Mouse (Mus musculus) frontal cortex, adult 2 months (tissue): Measurements from ENCODE around the gene Ccnb2. TPM values are rescaled to one million over a fixed set of nuclear protein-coding genes. Genes with fewer than 3 reads are reported as not detected.
A peak's percentile ranks its signal among the peaks of the same experiment; 100 is the strongest.

Experiments used
- DNase-seq, 2 experiments: peaks; one replicate each; pipeline ENCODE4 v3.0.0; 2022; ENCODE audit warnings: low spot score in 1 of 2; ENCODE audit errors: extremely low spot score in 1 of 2
- polyA plus RNA-seq: library from polyadenylated mRNA; depleted of rRNA; stranded (reverse); fragments of >200 nt; gene quantifications from 2 replicates; pipeline ENCODE4 v1.2.3, GENCODE M21; 2012; rRNA removed

Ccnb2 gene
- polyA plus RNA-seq, 1 experiment: 2.6 TPM

DNA sequence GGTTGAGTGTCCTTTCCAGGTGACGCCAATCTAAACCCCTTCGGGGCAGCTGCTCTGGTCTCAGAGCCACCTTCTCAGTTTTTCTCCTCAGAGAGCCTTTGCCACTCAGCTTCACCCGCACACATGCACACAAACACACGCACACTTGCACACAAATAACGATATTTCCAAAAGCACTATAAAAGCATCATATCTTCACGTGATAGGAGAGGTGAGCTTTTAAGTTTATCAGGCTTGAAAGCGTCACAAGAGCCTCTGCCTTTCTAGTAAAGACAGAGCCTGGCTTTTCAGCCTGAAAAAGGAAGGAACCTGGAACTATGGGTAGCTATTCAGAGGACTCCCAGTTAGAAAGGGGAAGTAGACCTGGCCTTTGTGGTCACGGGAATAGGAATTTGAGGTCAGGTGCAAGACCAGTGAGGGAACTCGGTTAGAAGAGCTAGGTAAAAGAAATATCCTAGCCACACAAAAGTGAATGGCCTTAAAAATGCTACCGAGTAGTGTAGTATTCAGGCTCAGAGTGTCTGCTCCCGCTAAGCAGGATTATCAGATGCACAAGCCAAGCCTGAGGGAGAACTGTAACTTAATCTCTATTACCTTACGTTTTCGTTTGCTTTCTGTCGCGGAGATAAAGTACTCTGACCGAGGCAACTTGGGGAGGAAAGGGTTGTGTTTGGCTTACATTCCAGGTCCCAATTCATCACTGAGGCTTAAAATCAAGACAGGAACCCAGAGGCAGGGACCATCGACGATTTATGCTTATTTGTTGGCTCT is 36.2 kb downstream of the Ccnb2 start:
- no peak for DNase-seq

DNA sequence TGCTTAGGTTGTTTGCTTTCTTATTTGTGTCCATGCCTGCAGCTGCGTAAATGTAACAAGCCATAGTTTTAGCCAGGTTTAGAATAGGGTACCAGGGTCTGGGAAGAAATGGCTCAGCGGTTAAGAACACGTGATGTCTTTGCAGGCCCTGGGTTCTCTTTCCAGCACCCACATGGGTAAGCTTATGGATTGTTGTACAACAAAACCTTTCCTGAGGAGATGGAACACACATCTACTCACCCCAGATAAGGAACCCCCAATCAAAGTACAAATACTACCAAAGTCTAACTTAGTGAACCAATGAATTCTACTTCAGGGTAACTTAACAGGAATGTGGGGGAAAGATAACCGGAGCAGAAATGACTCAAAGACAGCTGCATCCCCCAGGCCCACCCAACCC is 36.9 kb downstream of the Ccnb2 start:
- DNase-seq: no peak

DNA sequence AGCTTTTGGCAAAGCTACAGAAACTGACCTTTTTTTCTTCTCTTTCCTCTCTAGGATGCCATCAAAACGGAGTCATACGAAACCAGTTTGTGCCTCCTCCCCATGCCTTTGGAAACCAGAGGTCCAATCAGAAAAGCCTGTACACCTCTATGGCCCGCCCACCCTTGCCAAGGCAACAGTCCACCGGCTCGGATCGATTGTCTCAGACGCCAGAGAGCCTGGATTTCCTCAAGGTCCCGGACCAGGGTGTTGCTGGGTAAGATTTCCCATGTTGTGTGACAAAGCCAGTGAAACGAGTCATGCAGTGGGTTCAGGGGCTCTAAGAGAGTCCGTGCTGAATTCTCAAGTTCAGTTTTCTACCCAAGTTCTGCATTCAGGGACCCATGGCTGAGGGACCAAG is 37.6 kb downstream of the Ccnb2 start:
- DNase-seq: no peak

DNA sequence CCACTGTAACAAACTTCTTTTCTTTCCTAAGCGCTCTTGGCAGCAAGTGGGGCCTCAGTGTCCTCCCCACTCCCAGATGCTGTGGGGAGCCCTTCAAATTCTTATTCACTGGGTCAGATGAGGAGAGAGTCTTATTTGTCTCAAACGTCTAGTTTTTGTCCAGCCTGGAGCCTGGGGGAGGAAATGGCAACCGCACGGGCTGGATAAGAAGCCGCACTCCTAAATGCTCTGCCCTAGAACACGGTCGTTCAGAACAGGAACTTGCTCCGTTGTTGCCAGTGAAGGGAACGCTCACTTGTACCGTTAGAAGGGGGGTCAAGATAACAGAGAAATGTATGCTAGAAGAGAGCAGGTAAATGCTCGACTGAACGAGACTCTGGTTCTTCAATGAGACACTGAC is 39.3 kb downstream of the Ccnb2 start:
- no peak for DNase-seq

DNA sequence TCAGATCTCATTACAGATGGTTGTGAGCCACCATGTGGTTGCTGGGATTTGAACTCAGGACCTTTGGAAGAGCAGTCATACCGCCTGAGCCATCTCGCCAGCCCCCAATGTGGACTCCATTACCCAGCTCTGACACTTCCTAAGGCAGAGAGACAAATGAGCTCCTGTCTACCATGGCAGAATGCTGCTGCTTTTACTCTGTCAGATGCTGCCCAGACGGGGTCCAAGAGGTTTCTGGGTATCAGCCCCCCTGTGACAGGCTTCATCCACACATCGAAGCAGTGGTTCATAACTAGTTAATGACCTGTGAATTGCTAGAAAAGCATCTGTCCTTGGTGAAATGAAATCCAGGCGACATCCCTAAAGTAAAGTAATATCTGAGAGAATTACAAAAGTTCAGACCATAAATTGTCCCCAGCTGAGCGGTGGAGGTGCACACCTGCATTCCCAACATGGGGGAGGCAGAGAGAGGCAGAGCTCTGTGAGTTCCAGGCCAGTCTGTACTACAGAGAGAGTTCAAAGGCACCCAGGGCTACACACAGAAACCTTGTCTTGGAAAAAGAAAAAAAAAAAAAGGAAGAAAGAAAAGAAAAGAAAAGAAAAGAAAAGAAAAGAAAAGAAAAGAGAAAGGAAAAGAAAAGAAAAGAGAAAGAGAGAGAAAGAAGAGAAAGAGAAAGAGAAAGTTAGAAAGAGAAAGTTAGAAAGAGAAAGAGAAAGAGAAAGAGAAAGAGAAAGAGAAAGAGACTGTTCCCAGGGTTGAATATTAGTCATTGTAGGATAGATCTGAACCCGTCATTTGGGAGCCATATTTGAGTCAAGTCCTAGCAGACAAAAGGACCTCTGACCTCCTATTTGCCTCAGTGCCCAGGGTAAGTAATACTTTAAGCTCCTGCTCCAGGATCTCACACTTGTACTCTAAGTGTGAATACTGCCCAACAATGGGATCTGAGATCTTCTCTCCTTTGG is 41.6 kb downstream of the Ccnb2 start:
- DNase-seq: no peak

DNA sequence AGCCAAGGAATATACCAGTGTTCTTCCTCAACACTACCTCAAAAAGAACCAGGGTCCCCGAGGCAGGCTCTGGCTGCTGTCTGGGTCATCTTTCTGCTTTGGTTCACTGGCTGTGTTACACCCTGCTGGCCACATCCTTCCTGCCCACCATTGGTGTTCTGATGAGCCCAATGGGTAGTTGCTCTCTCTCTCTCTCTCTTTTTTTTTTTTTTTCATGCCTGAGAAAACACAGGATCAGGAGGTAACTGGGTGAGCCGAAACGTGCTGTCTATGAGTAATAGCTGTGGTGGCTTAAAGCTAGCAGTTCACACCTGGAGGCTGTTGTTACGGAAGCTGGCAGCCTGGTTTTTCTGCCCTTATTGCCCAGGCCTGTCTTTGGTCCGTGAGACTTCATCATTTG is 49.7 kb downstream of the Ccnb2 start:
- no peak for DNase-seq

DNA sequence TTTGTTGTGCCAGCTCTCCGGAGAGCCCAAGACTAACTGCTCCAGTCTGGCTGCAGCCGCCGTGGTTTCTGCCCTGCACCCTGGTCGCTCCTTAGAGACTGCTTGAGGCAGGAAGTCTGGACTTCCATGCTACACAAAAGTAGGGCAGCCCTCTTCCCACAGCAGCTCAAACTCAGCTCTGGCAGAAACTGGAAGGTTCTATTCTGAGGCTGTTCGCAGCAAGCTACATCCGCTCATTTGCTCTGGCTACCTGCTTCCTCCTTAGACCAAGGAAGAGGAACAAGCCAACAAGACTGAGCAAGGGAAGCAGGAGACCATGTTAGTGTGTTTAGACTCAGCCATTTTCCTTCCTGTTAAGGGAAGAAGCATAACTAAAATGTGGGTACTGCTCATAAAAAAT is 54.4 kb downstream of the Ccnb2 start:
- DNase-seq: peak in 1 of 2 experiments; percentile 45

DNA sequence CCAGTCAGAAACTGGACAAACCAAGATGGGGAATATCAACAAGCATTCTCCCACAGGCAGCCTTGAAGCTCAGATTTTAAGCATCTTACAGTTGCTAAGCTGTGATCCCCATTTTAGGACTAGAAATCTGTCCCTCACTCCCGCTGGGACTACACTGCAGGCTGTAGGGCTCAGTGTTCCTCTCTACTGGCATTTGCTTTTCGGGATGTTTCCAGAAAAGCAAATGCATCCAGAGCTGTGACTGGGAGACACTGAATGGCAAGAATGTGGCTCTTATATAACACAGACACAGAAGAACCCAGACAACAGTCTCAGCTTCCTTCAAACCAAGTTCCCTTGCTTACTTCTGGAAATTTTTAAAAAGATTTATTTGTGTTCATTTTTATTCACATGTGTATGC is 55.4 kb downstream of the Ccnb2 start:
- peak in 1 of 2 experiments; percentile 27 for DNase-seq

DNA sequence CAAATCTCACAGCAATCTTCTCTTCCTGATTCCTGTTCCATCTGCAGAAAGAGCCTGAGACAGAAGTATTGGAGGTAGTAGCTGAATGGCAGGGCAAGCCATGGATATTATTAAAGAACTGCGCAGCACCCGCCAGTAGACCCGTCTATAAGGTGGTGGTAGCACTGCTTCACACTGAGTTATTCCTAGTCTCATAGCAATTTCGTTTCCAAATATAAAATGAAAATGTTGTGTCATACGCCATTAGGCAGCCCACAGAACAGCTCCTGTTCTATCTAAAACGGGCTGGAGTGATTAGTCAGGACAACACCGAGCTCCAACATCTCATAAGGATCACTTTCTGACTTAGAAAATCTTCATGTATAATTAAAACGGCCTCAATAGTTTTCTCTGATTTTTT is 56.6 kb downstream of the Ccnb2 start:
- peak; percentile 53 to 56 for DNase-seq

DNA sequence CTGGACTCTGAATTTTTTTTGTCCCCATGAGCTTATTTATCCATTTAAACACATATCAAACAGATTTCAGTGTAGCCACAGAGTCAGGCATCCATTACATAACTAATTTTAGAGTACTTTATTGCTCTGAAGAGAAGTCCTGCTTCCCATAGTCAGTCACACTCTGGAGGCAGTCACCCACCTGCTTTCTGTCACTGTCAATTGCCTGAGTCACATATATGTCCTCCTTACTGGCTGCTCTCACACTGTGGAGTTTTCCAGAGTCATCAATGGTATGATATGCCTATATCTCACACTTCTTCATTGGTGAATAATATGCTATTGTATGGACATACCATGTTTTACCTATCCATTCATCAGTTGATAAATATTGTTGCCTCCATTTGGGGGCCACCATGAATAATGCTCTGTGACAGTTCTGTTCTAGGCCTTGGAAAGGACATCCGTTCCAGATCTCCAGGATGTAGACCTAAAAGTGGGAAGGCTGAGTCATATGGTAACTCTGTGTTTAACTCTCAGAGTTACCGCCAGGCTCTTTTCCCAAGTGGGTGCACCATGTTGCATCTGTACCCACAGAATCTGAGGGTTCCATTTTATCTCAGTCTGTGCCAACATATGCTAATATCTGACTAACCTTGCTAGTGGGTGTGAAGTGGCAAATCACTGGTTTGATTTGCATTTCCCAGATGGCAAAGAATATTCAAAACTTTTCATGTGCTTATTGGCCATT is 61.8 kb downstream of the Ccnb2 start:
- DNase-seq: peak; percentile 50 to 67

Other genes with a start within 250 kb of the Ccnb2 start
- gene Myo1e, start 214.2 kb downstream of the Ccnb2 start, polyA plus RNA-seq: 7.9 and 8.2 TPM in 2 replicates
- 36.3 TPM in 2 replicates for gene Rnf111, start 82.2 kb upstream of the Ccnb2 start, polyA plus RNA-seq
- gene Sltm, start 121.2 kb upstream of the Ccnb2 start, polyA plus RNA-seq: 59.4 and 68.5 TPM in 2 replicates
- 1.3 TPM in 2 replicates for gene Gm10642, start 234.7 kb upstream of the Ccnb2 start, polyA plus RNA-seq
- 31.3 and 32.1 TPM in 2 replicates for gene Mindy2, start 235.6 kb upstream of the Ccnb2 start, polyA plus RNA-seq